Mouse (Mus musculus) stomach, embryonic 15.5 days (tissue): ENCODE measurements around the gene 4930558K02Rik. TPM values are rescaled to one million over a fixed set of nuclear protein-coding genes. Genes with fewer than 3 reads are reported as not detected.

Experiments
- ATAC-seq: fragments of 200-750 bp; cut with Nextera tagmentation; 2 replicates; pipeline ENCODE4 v1.8.0; 2017; ENCODE audit warnings: low read depth, moderate number of reproducible peaks, moderate TSS enrichment; ENCODE audit not compliant: insufficient read depth, low FRiP score
- H3K27ac ChIP-seq: fragments of 300-500 bp; sonication (generic); 2 replicates; pipeline ENCODE4 v1.5.1; 2015; ENCODE audit warnings: mild to moderate bottlenecking, inconsistent platforms
- H3K27me3 ChIP-seq: fragments of 300-500 bp; sonication (generic); replicated peaks from 2 replicates; pipeline ENCODE4 v1.6.1; 2015; ENCODE audit warnings: inconsistent platforms
- H3K36me3 ChIP-seq: fragments of 300-500 bp; sonication (generic); 2 replicates; pipeline ENCODE4 v1.6.1; 2015; ENCODE audit warnings: inconsistent platforms
- H3K4me1 ChIP-seq: fragments of 300-500 bp; sonication (generic); 2 replicates; pipeline ENCODE4 v1.6.1; 2015; ENCODE audit warnings: inconsistent platforms
- H3K4me2 ChIP-seq: fragments of 300-500 bp; sonication (generic); 2 replicates; pipeline ENCODE4 v1.6.1; 2015; ENCODE audit warnings: mild to moderate bottlenecking, inconsistent platforms
- H3K4me3 ChIP-seq: fragments of 300-500 bp; sonication (generic); replicated peaks from 2 replicates; pipeline ENCODE4 v1.5.1; 2015; ENCODE audit warnings: inconsistent platforms
- H3K9ac ChIP-seq: fragments of 300-500 bp; sonication (generic); 2 replicates; pipeline ENCODE4 v1.6.1; 2015; ENCODE audit warnings: inconsistent platforms
- H3K9me3 ChIP-seq: fragments of 300-500 bp; sonication (generic); 2 replicates; pipeline ENCODE4 v1.6.1; 2016; ENCODE audit warnings: inconsistent platforms
- WGBS: fragments of 180-500 bp; shearing (Covaris S2); methylation state at CpG from one replicate; pipeline ENCODE4 v1.1.7; 2015; 5-methylcytosine and 5-hydroxymethylcytosine counted together
- polyA plus RNA-seq: library from polyadenylated mRNA; unstranded; fragments of >200 nt; fragmentation: Nextera tagmentation; extraction: Ambion mirVana; gene quantifications from 2 replicates; pipeline ENCODE4 v1.2.1, GENCODE M21; 2015

4930558K02Rik gene
- polyA plus RNA-seq, 1 experiment from 2014 or later, result not detected

- Histone ChIP-seq H3K4me2 (peak overlapping the region; percentile 16), H3K9ac (0 out of 2 replicates have a peak overlapping the region, but pooled peaks have one; percentile 4)
Measured at GRCm38 (mm10) chr1:162008631-162009067, 29.2 kb upstream of the 4930558K02Rik start.

GRCm38 (mm10) chr1:162008208-162008607, 28.8 kb upstream of the 4930558K02Rik start:
- peak overlapping the region; percentile 81 for H3K27ac ChIP-seq

More at GRCm38 (mm10) chr1:162008631-162009067, 29.2 kb upstream of the 4930558K02Rik start:
- H3K36me3 ChIP-seq, result no peaks in the 10 kb centered on the region
- peaks cover 14% of the 10 kb centered on the region for H3K4me1 ChIP-seq
- no peaks in the 10 kb centered on the region for H3K9me3 ChIP-seq
- 18% methylated on average over 8 of the region's 8 CpGs for WGBS
- no peak overlapping the region for H3K4me3 ChIP-seq
- no peak for ATAC-seq
- no peaks in the 10 kb centered on the region for H3K27me3 ChIP-seq
- H3K27ac ChIP-seq, result peak overlapping the region; percentile 81

GRCm38 (mm10) chr1:162006109-162006508, 26.7 kb upstream of the 4930558K02Rik start:
- Histone ChIP-seq H3K4me1 (peaks cover 20% of the 10 kb centered on the region), H3K27me3 (no peaks in the 10 kb centered on the region), H3K36me3 (no peaks in the 10 kb centered on the region), H3K4me3 (no peak overlapping the region), H3K27ac (peak overlapping the region; percentile 26; the same call in 1 of the 2 replicates), H3K9me3 (no peaks in the 10 kb centered on the region), H3K4me2 (no peak overlapping the region), H3K9ac (no peak overlapping the region)
- 79% methylated on average over 9 of the region's 9 CpGs for WGBS
- no peak for ATAC-seq

More at GRCm38 (mm10) chr1:162008208-162008607, 28.8 kb upstream of the 4930558K02Rik start:
- 41% methylated on average over 4 of the region's 4 CpGs for WGBS
- ATAC-seq, result no peak
- H3K27me3 ChIP-seq, result no peaks in the 10 kb centered on the region
- H3K4me2 ChIP-seq, result peak overlapping the region; percentile 16
- no peaks in the 10 kb centered on the region for H3K9me3 ChIP-seq
- H3K4me1 ChIP-seq, result peaks cover 16% of the 10 kb centered on the region
- no peaks in the 10 kb centered on the region for H3K36me3 ChIP-seq
- H3K9ac ChIP-seq, result no peak overlapping the region
- H3K4me3 ChIP-seq, result no peak overlapping the region

GRCm38 (mm10) chr1:162004821-162005770, 25.7 kb upstream of the 4930558K02Rik start:
- peak; percentile 74; the same call in 1 of the 2 replicates for ATAC-seq
- Histone ChIP-seq H3K4me1 (peaks cover 27% of the 10 kb centered on the region), H3K4me3 (no peak overlapping the region), H3K9me3 (no peaks in the 10 kb centered on the region), H3K4me2 (peak overlapping the region; percentile 38), H3K27ac (peak overlapping the region; percentile 87), H3K9ac (no peak overlapping the region), H3K27me3 (no peaks in the 10 kb centered on the region), H3K36me3 (no peaks in the 10 kb centered on the region)
- WGBS, result 26% methylated on average over 23 of the region's 23 CpGs

- Histone ChIP-seq H3K4me3 (no peak overlapping the region), H3K27ac (peak overlapping the region; percentile 87), H3K4me2 (peak overlapping the region; percentile 38), H3K27me3 (no peaks in the 10 kb centered on the region), H3K36me3 (no peaks in the 10 kb centered on the region), H3K9me3 (no peaks in the 10 kb centered on the region), H3K4me1 (peaks cover 29% of the 10 kb centered on the region), H3K9ac (no peak overlapping the region)
- ATAC-seq, result no peak
- 7% methylated on average over 7 of the region's 7 CpGs for WGBS
Measured at GRCm38 (mm10) chr1:162004518-162004780, 25.0 kb upstream of the 4930558K02Rik start.

GRCm38 (mm10) chr1:162003729-162004517, 24.5 kb upstream of the 4930558K02Rik start:
- H3K4me2 ChIP-seq, result peak overlapping the region; percentile 38; the same call in 1 of the 2 replicates
- H3K36me3 ChIP-seq, result no peaks in the 10 kb centered on the region
- peak overlapping the region; percentile 87 for H3K27ac ChIP-seq
- H3K27me3 ChIP-seq, result no peaks in the 10 kb centered on the region
- peaks cover 28% of the 10 kb centered on the region for H3K4me1 ChIP-seq
- 59% methylated on average over 14 of the region's 14 CpGs for WGBS
- no peaks in the 10 kb centered on the region for H3K9me3 ChIP-seq
- no peak for ATAC-seq
- H3K9ac ChIP-seq, result no peak overlapping the region
- H3K4me3 ChIP-seq, result no peak overlapping the region

- Histone ChIP-seq H3K4me1 (peaks cover 23% of the 10 kb centered on the region), H3K9me3 (no peaks in the 10 kb centered on the region), H3K9ac (no peak overlapping the region), H3K27ac (peak overlapping the region; percentile 79), H3K27me3 (no peaks in the 10 kb centered on the region), H3K4me2 (no peak overlapping the region), H3K36me3 (no peaks in the 10 kb centered on the region), H3K4me3 (no peak overlapping the region)
- 51% methylated on average over 8 of the region's 8 CpGs for WGBS
- no peak for ATAC-seq
Measured at GRCm38 (mm10) chr1:162001328-162001727, 21.9 kb upstream of the 4930558K02Rik start.

- Histone ChIP-seq H3K4me3 (no peak overlapping the region; the same call in 1 of the 2 replicates), H3K9ac (no peak overlapping the region)
Measured at GRCm38 (mm10) chr1:161999882-162000371, 20.5 kb upstream of the 4930558K02Rik start.

GRCm38 (mm10) chr1:161999338-161999737, 19.9 kb upstream of the 4930558K02Rik start:
- Histone ChIP-seq H3K9ac (no peak overlapping the region), H3K4me1 (peaks cover 22% of the 10 kb centered on the region), H3K4me3 (no peak overlapping the region), H3K27me3 (no peaks in the 10 kb centered on the region), H3K36me3 (no peaks in the 10 kb centered on the region), H3K9me3 (no peaks in the 10 kb centered on the region), H3K27ac (peak overlapping the region; percentile 79; the same call in 1 of the 2 replicates), H3K4me2 (no peak overlapping the region)
- 31% methylated on average over 4 of the region's 5 CpGs for WGBS
- no peak for ATAC-seq

More at GRCm38 (mm10) chr1:161999882-162000371, 20.5 kb upstream of the 4930558K02Rik start:
- Histone ChIP-seq H3K27ac (peak overlapping the region; percentile 79), H3K27me3 (no peaks in the 10 kb centered on the region), H3K4me1 (peaks cover 23% of the 10 kb centered on the region), H3K9me3 (no peaks in the 10 kb centered on the region), H3K4me2 (peak overlapping the region; percentile 43), H3K36me3 (no peaks in the 10 kb centered on the region)
- WGBS, result 5% methylated on average over 4 of the region's 4 CpGs
- ATAC-seq, result peak; percentile 36; the same call in 1 of the 2 replicates

GRCm38 (mm10) chr1:161998781-161999180, 19.3 kb upstream of the 4930558K02Rik start:
- 36% methylated on average over 4 of the region's 4 CpGs for WGBS
- ATAC-seq, result no peak
- no peak overlapping the region for H3K4me3 ChIP-seq
- no peak overlapping the region for H3K4me2 ChIP-seq
- H3K27me3 ChIP-seq, result no peaks in the 10 kb centered on the region
- no peaks in the 10 kb centered on the region for H3K9me3 ChIP-seq
- no peak overlapping the region for H3K27ac ChIP-seq
- H3K9ac ChIP-seq, result no peak overlapping the region
- H3K4me1 ChIP-seq, result peaks cover 16% of the 10 kb centered on the region; the same call in 1 of the 2 replicates
- H3K36me3 ChIP-seq, result no peaks in the 10 kb centered on the region

GRCm38 (mm10) chr1:161992389-161992788, 13.0 kb upstream of the 4930558K02Rik start:
- no peaks in the 10 kb centered on the region for H3K36me3 ChIP-seq
- H3K4me1 ChIP-seq, result no peaks in the 10 kb centered on the region
- no peak overlapping the region for H3K9ac ChIP-seq
- H3K27me3 ChIP-seq, result no peaks in the 10 kb centered on the region
- ATAC-seq, result no peak
- H3K9me3 ChIP-seq, result no peaks in the 10 kb centered on the region
- no peak overlapping the region for H3K4me3 ChIP-seq
- 85% methylated on average over 7 of the region's 7 CpGs for WGBS
- H3K4me2 ChIP-seq, result no peak overlapping the region
- H3K27ac ChIP-seq, result no peak overlapping the region
